Mouse (Mus musculus): ENCODE measurements around the gene Cgas.
"Not testable (repeated sequence)": the region's sequence is repeated elsewhere in the genome, so short reads cannot be mapped to it uniquely, and the experiment has no call there.

Gene Cgas

GRCm38 (mm10) chr9:78442579-78443392 lies at the start of gene Cgas:
Gene Cgas (minus strand): TSS chr9:78443237.
- DNase-seq (ENCODE audit: low spot score), result peak; percentile 80

- no peak for DNase-seq (ENCODE audit: low spot score)
These were observed 49.2 kb upstream of the Cgas start for GRCm38 (mm10) chr9:78492254-78492653.

- DNase-seq (ENCODE audit: low spot score), result peak; percentile 24
These were observed 48.1 kb upstream of the Cgas start for GRCm38 (mm10) chr9:78491169-78491568.

- peak; percentile 72 for DNase-seq (ENCODE audit: low spot score)
These were observed 45.9 kb upstream of the Cgas start, which contains the start of gene Eef1a1 for GRCm38 (mm10) chr9:78488890-78489420. Gene Eef1a1 (minus strand): TSS chr9:78489151.

- DNase-seq (ENCODE audit: low spot score), result not testable (repeated sequence)
These were observed 45.0 kb upstream of the Cgas start for GRCm38 (mm10) chr9:78488021-78488420.

- DNase-seq (ENCODE audit: low spot score), result no peak
These were observed 41.6 kb upstream of the Cgas start for GRCm38 (mm10) chr9:78484660-78485059.

- peak; percentile 16 for DNase-seq (ENCODE audit: low spot score)
These were observed 39.3 kb upstream of the Cgas start for GRCm38 (mm10) chr9:78482386-78482785.

- peak; percentile 99 for DNase-seq (ENCODE audit: low spot score)
These were observed 38.6 kb upstream of the Cgas start for GRCm38 (mm10) chr9:78481423-78482331.

- DNase-seq (ENCODE audit: low spot score), result peak; percentile 78
These were observed 37.8 kb upstream of the Cgas start for GRCm38 (mm10) chr9:78480706-78481358.

GRCm38 (mm10) chr9:78480227-78480626 lies 37.2 kb upstream of the Cgas start:
- not testable (repeated sequence) for DNase-seq (ENCODE audit: low spot score)

GRCm38 (mm10) chr9:78479308-78479707 lies 36.3 kb upstream of the Cgas start:
- not testable (repeated sequence) for DNase-seq (ENCODE audit: low spot score)

GRCm38 (mm10) chr9:78478009-78478605 lies 35.1 kb upstream of the Cgas start:
- DNase-seq (ENCODE audit: low spot score), result not testable (repeated sequence)

GRCm38 (mm10) chr9:78477021-78477551 lies 34.0 kb upstream of the Cgas start:
- peak; percentile 32 for DNase-seq (ENCODE audit: low spot score)

- DNase-seq (ENCODE audit: low spot score), result no peak
These were observed 33.5 kb upstream of the Cgas start for GRCm38 (mm10) chr9:78476531-78477020.

GRCm38 (mm10) chr9:78475873-78476272 lies 32.8 kb upstream of the Cgas start:
- DNase-seq (ENCODE audit: low spot score), result no peak

- DNase-seq (ENCODE audit: low spot score), result no peak
These were observed 32.3 kb upstream of the Cgas start for GRCm38 (mm10) chr9:78475383-78475780.

GRCm38 (mm10) chr9:78474771-78475382 lies 31.8 kb upstream of the Cgas start:
- no peak for DNase-seq (ENCODE audit: low spot score)

- DNase-seq (ENCODE audit: low spot score), result no peak
These were observed 31.2 kb upstream of the Cgas start for GRCm38 (mm10) chr9:78474270-78474669.

GRCm38 (mm10) chr9:78473588-78473987 lies 30.6 kb upstream of the Cgas start:
- no peak for DNase-seq (ENCODE audit: low spot score)

GRCm38 (mm10) chr9:78465725-78466124 lies 22.7 kb upstream of the Cgas start:
- no peak for DNase-seq (ENCODE audit: low spot score)

GRCm38 (mm10) chr9:78463337-78463736 lies 20.3 kb upstream of the Cgas start:
- DNase-seq (ENCODE audit: low spot score), result no peak

All from lung, postnatal 25 days (tissue).